Mouse (Mus musculus) cerebellum, postnatal 36 days (tissue): ENCODE measurements around the gene Otud7b.

Source experiments
- DNase-seq, 2 experiments: peaks; one replicate each; pipeline ENCODE4 v3.0.0; 2021 to 2022; ENCODE audit warnings: mixed read lengths in 2 of 2

Gene Otud7b

GRCm38 (mm10) chr3:96087219-96087618 lies 17.1 kb upstream of the Otud7b start:
- no peak for DNase-seq

GRCm38 (mm10) chr3:96087801-96088200 lies 16.5 kb upstream of the Otud7b start:
- DNase-seq, result no peak

GRCm38 (mm10) chr3:96089882-96090489 lies 14.3 kb upstream of the Otud7b start:
- no peak for DNase-seq

GRCm38 (mm10) chr3:96091146-96091545 lies 13.2 kb upstream of the Otud7b start:
- no peak for DNase-seq

- no peak for DNase-seq
Observed at GRCm38 (mm10) chr3:96091966-96092365, 12.4 kb upstream of the Otud7b start.

GRCm38 (mm10) chr3:96093509-96093908 lies 10.8 kb upstream of the Otud7b start:
- DNase-seq, result no peak

GRCm38 (mm10) chr3:96094203-96094602 lies 10.1 kb upstream of the Otud7b start:
- no peak for DNase-seq

- DNase-seq, result no peak
Observed at GRCm38 (mm10) chr3:96098168-96098567, 6.2 kb upstream of the Otud7b start.

GRCm38 (mm10) chr3:96098616-96099267 lies 5.6 kb upstream of the Otud7b start:
- DNase-seq, result no peak

- DNase-seq, result peak; percentile 18 to 28
Observed at GRCm38 (mm10) chr3:96102100-96102872, 2.0 kb upstream of the Otud7b start.

GRCm38 (mm10) chr3:96103901-96104260 lies 446 bp upstream of the Otud7b start:
- no peak for DNase-seq

GRCm38 (mm10) chr3:96105232-96105747 lies 963 bp downstream of the Otud7b start:
- peak in 1 of 2 experiments; percentile 15 for DNase-seq

GRCm38 (mm10) chr3:96106151-96106550 lies 1.8 kb downstream of the Otud7b start:
- no peak for DNase-seq

GRCm38 (mm10) chr3:96108315-96108714 lies 4.0 kb downstream of the Otud7b start:
- no peak for DNase-seq

- DNase-seq, result no peak
Observed at GRCm38 (mm10) chr3:96113251-96113650, 8.9 kb downstream of the Otud7b start.

GRCm38 (mm10) chr3:96118142-96118541 lies 13.8 kb downstream of the Otud7b start:
- no peak for DNase-seq

GRCm38 (mm10) chr3:96118702-96119101 lies 14.4 kb downstream of the Otud7b start:
- no peak for DNase-seq

- no peak for DNase-seq
Observed at GRCm38 (mm10) chr3:96124235-96124634, 19.9 kb downstream of the Otud7b start.

GRCm38 (mm10) chr3:96128128-96128527 lies 23.8 kb downstream of the Otud7b start:
- DNase-seq, result no peak

- no peak for DNase-seq
Observed at GRCm38 (mm10) chr3:96132478-96132877, 28.2 kb downstream of the Otud7b start.

GRCm38 (mm10) chr3:96133327-96133905 lies 29.1 kb downstream of the Otud7b start:
- no peak for DNase-seq

GRCm38 (mm10) chr3:96135011-96135410 lies 30.7 kb downstream of the Otud7b start:
- DNase-seq, result no peak

GRCm38 (mm10) chr3:96147950-96148349 lies 43.6 kb downstream of the Otud7b start:
- DNase-seq, result peak; percentile 32 to 64
